Mouse (Mus musculus) CH12.LX (cell line): ENCODE data around the gene Kcnd3. TPM values are rescaled to one million over a fixed set of nuclear protein-coding genes. Genes with fewer than 3 reads are reported as not detected.

Source experiments
- DNase-seq: peaks from one replicate; pipeline ENCODE4 v3.0.0-alpha.2; 2013; ENCODE audit errors: extremely low read depth
- H3K27ac ChIP-seq: 2 replicates; pipeline ENCODE4 v1.5.1; 2012; ENCODE audit warnings: low read depth, mild to moderate bottlenecking, control low read depth, moderate library complexity; ENCODE audit not compliant: insufficient read depth
- H3K27me3 ChIP-seq: replicated peaks from 2 replicates; pipeline ENCODE3; 2012; ENCODE audit warnings: inconsistent platforms
- H3K36me3 ChIP-seq, 2 experiments: replicated peaks in 1 of 2; 2 replicates each; pipeline versions ENCODE3 to v1.6.1; 2012; ENCODE audit warnings: inconsistent platforms in 1 of 2, low read length in 1 of 2, mild to moderate bottlenecking in 1 of 2, mixed read lengths in 1 of 2, moderate library complexity in 1 of 2; ENCODE audit not compliant: control insufficient read depth in 1 of 2, insufficient read depth in 1 of 2
- H3K4me1 ChIP-seq, 2 experiments: 2 replicates each; pipeline ENCODE4 v1.6.1; 2012; ENCODE audit warnings: inconsistent platforms in 1 of 2, moderate library complexity in 1 of 2; ENCODE audit not compliant: insufficient read depth in 2 of 2, control insufficient read depth in 1 of 2
- H3K4me2 ChIP-seq: 2 replicates; pipeline ENCODE4 v1.6.1; 2012; ENCODE audit warnings: low read depth, mild to moderate bottlenecking, control low read depth; ENCODE audit not compliant: poor library complexity, insufficient read depth, severe bottlenecking
- H3K4me3 ChIP-seq, 3 experiments: fragments of 150-350 bp in 1 of 3; sonication (generic) in 1 of 3; replicated peaks in 1 of 3; 2 replicates each; pipeline versions ENCODE3 to v1.5.1; 2011 to 2012; ENCODE audit warnings: low read depth in 2 of 3, low read length in 2 of 3, mild to moderate bottlenecking in 2 of 3, moderate library complexity in 2 of 3, control low read depth in 1 of 3, improper control_type of control experiment in 1 of 3, inconsistent platforms in 1 of 3, mixed read lengths in 1 of 3; ENCODE audit not compliant: poor library complexity in 1 of 3
- H3K79me2 ChIP-seq: replicated peaks from 2 replicates; pipeline ENCODE4 v1.6.1; 2012; ENCODE audit warnings: mild to moderate bottlenecking, moderate library complexity; ENCODE audit not compliant: control insufficient read depth, poor library complexity, insufficient read depth, severe bottlenecking; ENCODE audit errors: extremely low read depth
- H3K9ac ChIP-seq: 2 replicates; pipeline ENCODE4 v1.6.1; 2012; ENCODE audit warnings: low read depth, mild to moderate bottlenecking, control low read depth, moderate library complexity; ENCODE audit not compliant: insufficient read depth
- H3K9me3 ChIP-seq: replicated peaks from 2 replicates; pipeline ENCODE3; 2012; ENCODE audit warnings: low read length, inconsistent platforms, mixed read lengths
- CTCF ChIP-seq, 2 experiments: IDR thresholded peaks in 1 of 2; conservative IDR thresholded peaks in 1 of 2; 2 replicates each; pipeline ENCODE4 v1.5.1; 2011 to 2012; ENCODE audit warnings: low read depth in 2 of 2, low read length in 2 of 2, improper control_type of control experiment in 1 of 2, inconsistent platforms in 1 of 2, mild to moderate bottlenecking in 1 of 2, moderate library complexity in 1 of 2
- ELF1 ChIP-seq: IDR thresholded peaks from 2 replicates; pipeline ENCODE4 v1.6.1; 2014; ENCODE audit warnings: low read depth, mild to moderate bottlenecking, inconsistent platforms, low read length, improper control_type of control experiment
- EP300 ChIP-seq: IDR thresholded peaks from 2 replicates; pipeline ENCODE4 v1.6.1; 2011; ENCODE audit warnings: low read length, improper control_type of control experiment
- HCFC1 ChIP-seq: IDR thresholded peaks from 2 replicates; pipeline ENCODE4 v1.6.1; 2012; ENCODE audit warnings: low read depth, mild to moderate bottlenecking, inconsistent platforms, low read length, improper control_type of control experiment
- IRF4 ChIP-seq: IDR thresholded peaks from 2 replicates; pipeline ENCODE4 v1.6.1; 2014; ENCODE audit warnings: low read depth, mild to moderate bottlenecking, inconsistent platforms, low read length, improper control_type of control experiment
- KAT2A ChIP-seq: IDR thresholded peaks from 2 replicates; pipeline ENCODE4 v1.6.1; 2012; ENCODE audit warnings: low read length, improper control_type of control experiment, inconsistent platforms; ENCODE audit not compliant: insufficient replicate concordance
- MAFK ChIP-seq: IDR thresholded peaks from 2 replicates; pipeline ENCODE4 v1.6.1; 2011; ENCODE audit warnings: low read length, improper control_type of control experiment; ENCODE audit not compliant: insufficient replicate concordance
- MXI1 ChIP-seq: IDR thresholded peaks from 2 replicates; pipeline ENCODE4 v1.6.1; 2011; ENCODE audit warnings: mild to moderate bottlenecking, low read depth, low read length, improper control_type of control experiment
- PAX5 ChIP-seq: IDR thresholded peaks from 2 replicates; pipeline ENCODE4 v1.6.1; 2012; ENCODE audit warnings: low read length, inconsistent platforms, mixed read lengths
- RAD21 ChIP-seq: IDR thresholded peaks from 2 replicates; pipeline ENCODE4 v1.6.1; 2011; ENCODE audit warnings: low read depth, mild to moderate bottlenecking, low read length, improper control_type of control experiment, moderate library complexity
- SIN3A ChIP-seq: IDR thresholded peaks from 2 replicates; pipeline ENCODE4 v1.6.1; 2012; ENCODE audit warnings: low read length, improper control_type of control experiment, inconsistent platforms
- USF1 ChIP-seq: IDR thresholded peaks from 2 replicates; pipeline ENCODE4 v1.6.1; 2014; ENCODE audit warnings: low read depth, mild to moderate bottlenecking, inconsistent platforms, low read length, improper control_type of control experiment
- ZKSCAN1 ChIP-seq: IDR thresholded peaks from 2 replicates; pipeline ENCODE4 v1.6.1; 2012; ENCODE audit warnings: low read depth, inconsistent platforms, low read length, improper control_type of control experiment, borderline replicate concordance
- ZMIZ1 ChIP-seq: IDR thresholded peaks from 2 replicates; pipeline ENCODE4 v1.6.1; 2012; ENCODE audit warnings: low read depth, mild to moderate bottlenecking, inconsistent platforms, low read length, improper control_type of control experiment
- ZNF384 ChIP-seq: IDR thresholded peaks from 2 replicates; pipeline ENCODE4 v1.6.1; 2012; ENCODE audit warnings: low read depth, low read length, improper control_type of control experiment, inconsistent platforms
- dilution Hi-C: fragments of 300-500 bp; cut with MboI; formaldehyde crosslinking; loops from 2 replicates; pipeline ENCODE4 v1.14.3; 2020; ENCODE audit warnings: low sequenced_read_pairs; ENCODE audit not compliant: extremely low pct_unique_long_range_greater_than_20kb, extremely low pct_ligation_motif_present
- in situ Hi-C: fragments of 300-500 bp; cut with MboI; formaldehyde crosslinking; loops from 3 replicates; pipeline ENCODE4 v1.14.3; 2019; ENCODE audit warnings: low sequenced_read_pairs, low pct_ligation_motif_present, low pct_unique_long_range_greater_than_20kb, mixed read lengths
- polyA plus RNA-seq: library from polyadenylated mRNA; unstranded; fragments of >175 nt; gene quantifications from 2 replicates; pipeline ENCODE4 v1.2.1, GENCODE M21; 2012; ENCODE audit warnings: low read depth; ENCODE audit not compliant: insufficient read length
- total RNA-seq, 2 experiments: library from RNA; depleted of rRNA; stranded (reverse); fragments of 300-350 nt in 1 of 2; fragments of >200 nt in 1 of 2; gene quantifications; 2 replicates each; pipeline ENCODE4 v1.2.3; 2012 to 2014

The Kcnd3 gene
- total and polyA plus RNA-seq, 3 experiments = not detected

- no peak for DNase-seq
- Histone ChIP-seq H3K27me3 (peaks cover 14% of the 10 kb centered on the region), H3K4me1 (no peaks in the 10 kb centered on the region; a peak in 1 of 4 replicates), H3K9ac (no peak overlapping the region), H3K4me2 (no peak overlapping the region), H3K36me3 (no peaks in the 10 kb centered on the region), H3K27ac (no peak overlapping the region), H3K4me3 (no peak overlapping the region), H3K79me2 (no peaks in the 10 kb centered on the region), H3K9me3 (peaks cover 4% of the 10 kb centered on the region)
- in situ Hi-C loops (no loop called here), dilution Hi-C loops (no loop called here)
- TF ChIP-seq KAT2A (no peak), IRF4 (no peak), USF1 (no peak), MAFK (no peak), HCFC1 (no peak), ELF1 (no peak), EP300 (no peak)
These were observed 201.6 kb downstream of the Kcnd3 start for GRCm38 (mm10) chr3:105653544-105654380.

- DNase-seq = no peak
- Histone ChIP-seq H3K27me3 (peaks cover 15% of the 10 kb centered on the region), H3K9ac (no peak overlapping the region), H3K79me2 (no peaks in the 10 kb centered on the region), H3K4me2 (no peak overlapping the region), H3K27ac (no peak overlapping the region), H3K4me1 (no peaks in the 10 kb centered on the region), H3K36me3 (no peaks in the 10 kb centered on the region), H3K4me3 (no peak overlapping the region), H3K9me3 (peaks cover 4% of the 10 kb centered on the region)
- in situ Hi-C loops = no loop called here
- dilution Hi-C loops = no loop called here
- TF ChIP-seq RAD21 (no peak), SIN3A (no peak), MXI1 (no peak), HCFC1 (no peak), PAX5 (no peak), CTCF (conservative IDR thresholded peaks at IDR 0.05 in 1 of 2, IDR thresholded peaks at IDR 0.05 in 1 of 2; ENCODE audit: low read depth in 2 of 2, low read length in 2 of 2) (no peak), ZMIZ1 (no peak), ZNF384 (no peak), ZKSCAN1 (no peak)
These were observed 203.0 kb downstream of the Kcnd3 start for GRCm38 (mm10) chr3:105655031-105655585.
